Mouse (Mus musculus) MEL (cell line): ENCODE measurements at regions not wholly inside any gene's neighbourhood (a gene's known extent, or its start where the extent isn't known, plus 50 kb on each side); places are given as distances from the start of the nearest gene placed in this dataset.

Experiments
- E2F4 ChIP-seq: IDR thresholded peaks from 2 replicates; pipeline ENCODE4 v1.6.1; 2011; ENCODE audit warnings: low read depth, low read length, improper control_type of control experiment, borderline replicate concordance
- POLR2A ChIP-seq, 2 experiments: IDR thresholded peaks; 2 replicates each; pipeline ENCODE4 v1.6.1; 2011 to 2012; ENCODE audit warnings: low read length in 2 of 2, mild to moderate bottlenecking in 2 of 2, control low read depth in 1 of 2, improper control_type of control experiment in 1 of 2, low read depth in 1 of 2, moderate library complexity in 1 of 2; ENCODE audit not compliant: control insufficient read depth in 1 of 2, insufficient read depth in 1 of 2, poor library complexity in 1 of 2

DNA sequence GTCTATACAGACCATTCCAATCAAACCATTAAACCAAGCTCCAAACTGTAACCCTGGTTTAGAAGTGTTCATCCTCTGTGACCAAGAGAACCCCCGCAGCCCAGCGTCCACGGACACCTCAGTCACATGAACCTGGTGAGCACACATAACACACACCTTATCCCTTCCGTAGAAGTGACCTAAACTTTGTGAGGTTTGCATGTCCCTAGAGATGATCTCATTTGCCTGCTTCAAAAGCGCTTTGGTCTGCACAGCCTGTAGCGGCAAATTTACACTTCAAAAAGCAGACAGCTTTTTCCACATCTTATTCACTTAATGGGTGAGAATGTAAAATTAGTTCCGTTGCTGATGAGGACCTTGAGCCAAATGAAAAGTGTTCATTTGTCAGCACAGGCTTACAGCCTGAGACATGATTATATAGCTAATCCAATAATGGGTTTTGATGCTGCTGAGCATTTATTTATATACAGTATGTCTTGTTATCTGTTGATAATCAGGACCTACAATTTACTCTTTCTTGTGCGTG is 122.3 kb upstream of the Lmo4 start:
- TF ChIP-seq E2F4 (no peak), POLR2A (IDR thresholded peaks at IDR 0.05; ENCODE audit: control insufficient read depth in 1 of 2, insufficient read depth in 1 of 2, low read depth in 1 of 2, low read length in 2 of 2, poor library complexity in 1 of 2) (no peak)
